Mouse (Mus musculus): ENCODE measurements around the gene Wbp2.

DNA sequence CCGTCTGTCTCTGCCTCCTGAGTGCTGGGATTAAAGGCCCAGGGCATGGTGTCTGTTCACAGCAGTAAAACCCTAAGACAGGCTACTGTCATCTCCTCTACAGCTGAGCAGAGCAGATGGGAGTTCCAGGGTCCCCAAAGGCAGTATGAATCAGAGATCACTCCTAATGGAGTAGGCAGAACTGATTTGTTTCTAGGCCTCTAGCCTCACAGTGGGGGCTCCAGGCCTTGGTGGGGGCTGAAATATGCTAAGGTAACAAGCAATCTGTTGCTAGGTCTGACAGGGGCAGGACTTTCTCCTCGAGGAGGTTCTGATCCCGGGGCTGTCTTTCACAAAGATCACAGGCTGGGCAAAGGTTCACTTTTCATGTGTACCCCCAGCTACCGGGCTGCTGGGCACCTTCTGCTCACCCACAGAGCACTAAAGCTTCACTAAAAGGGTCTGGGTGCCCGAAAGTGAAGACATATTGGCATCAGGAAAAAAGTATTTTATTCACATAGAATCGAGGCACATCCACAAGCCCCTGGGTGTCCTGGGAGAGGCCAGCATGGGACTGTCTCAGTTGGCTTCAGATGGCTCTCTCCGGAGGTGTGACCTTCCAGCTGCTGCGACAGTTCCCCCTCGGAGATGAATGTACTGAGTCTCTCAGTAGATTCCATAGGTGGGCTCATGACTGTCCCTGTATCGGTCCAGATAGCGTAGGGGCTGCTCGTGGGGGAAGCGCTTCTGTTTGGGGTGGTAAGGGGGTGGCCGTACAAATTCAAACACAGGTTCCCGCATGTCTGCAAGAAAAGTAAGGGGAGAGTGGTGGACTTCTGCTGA lies 44.8 kb upstream of the Wbp2 start:
- no peak for TF ChIP-seq POLR2A (IDR thresholded peaks at IDR 0.05; ENCODE audit: control insufficient read depth, low read depth, low read length)
- no peak for TF ChIP-seq CTCF (IDR thresholded peaks at IDR 0.05; ENCODE audit: control insufficient read depth, insufficient read depth, insufficient replicate concordance, low read depth, low read length)

Measured in testis, adult 2 months (tissue).